Mouse (Mus musculus) small intestine, adult 2 months (tissue): Measurements from ENCODE around the gene Cerk.

ENCODE experiments used
- CTCF ChIP-seq: fragments of 200-500 bp; IDR thresholded peaks from 2 replicates; pipeline ENCODE4 v1.5.1; 2012; ENCODE audit warnings: low read depth, mild to moderate bottlenecking, control low read depth, inconsistent platforms, low read length, moderate library complexity, mixed read lengths; ENCODE audit not compliant: insufficient replicate concordance, insufficient read length; ENCODE audit errors: extremely low read depth
- POLR2A ChIP-seq: fragments of 200-500 bp; IDR thresholded peaks from 2 replicates; pipeline ENCODE4 v1.6.1; 2012; ENCODE audit warnings: low read depth, mild to moderate bottlenecking, control low read depth, inconsistent platforms, low read length, moderate library complexity

- no peak for TF ChIP-seq CTCF
- TF ChIP-seq POLR2A: no peak
Measured at GRCm38 (mm10) chr15:86094324-86095121, 91.4 kb downstream of the Cerk start.
